Mouse (Mus musculus) right cerebral cortex, adult 18-20 months (tissue): ENCODE data around the gene Tmem204.
"Not testable (repeated sequence)": the region's sequence is repeated elsewhere in the genome, so short reads cannot be mapped to it uniquely, and the experiment has no call there.

Source experiments
- DNase-seq: peaks from one replicate; pipeline ENCODE4 v3.0.0; 2022; ENCODE audit warnings: mixed read lengths

The Tmem204 gene

DNA sequence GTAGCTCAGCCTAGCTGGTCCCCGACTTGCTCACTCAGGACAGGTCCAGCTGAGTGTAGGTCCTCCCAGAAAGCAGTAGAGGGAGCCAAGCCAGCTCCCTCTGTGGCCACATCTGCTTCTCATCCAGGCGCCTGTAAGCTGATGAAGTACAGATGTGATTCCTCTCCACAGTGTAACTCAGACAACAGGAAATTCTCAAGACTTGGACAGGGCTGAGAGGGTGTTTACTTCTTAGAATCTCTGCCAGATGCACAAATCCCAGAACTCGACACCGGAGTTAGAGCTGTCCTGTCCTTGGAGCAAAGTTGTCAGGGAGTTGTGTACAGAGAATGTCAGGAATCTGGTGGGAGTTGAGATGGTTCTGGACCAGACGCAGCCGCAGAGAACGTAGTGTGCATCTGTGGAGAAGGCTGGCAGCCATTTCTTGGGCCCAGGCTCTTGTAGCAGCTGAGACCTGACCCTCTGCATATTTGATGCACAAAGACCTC lies at the start of gene Tmem204:
Gene Tmem204, minus strand, starts transcription at position 148 of the 488 bp plus-strand sequence.
- DNase-seq = no peak

DNA sequence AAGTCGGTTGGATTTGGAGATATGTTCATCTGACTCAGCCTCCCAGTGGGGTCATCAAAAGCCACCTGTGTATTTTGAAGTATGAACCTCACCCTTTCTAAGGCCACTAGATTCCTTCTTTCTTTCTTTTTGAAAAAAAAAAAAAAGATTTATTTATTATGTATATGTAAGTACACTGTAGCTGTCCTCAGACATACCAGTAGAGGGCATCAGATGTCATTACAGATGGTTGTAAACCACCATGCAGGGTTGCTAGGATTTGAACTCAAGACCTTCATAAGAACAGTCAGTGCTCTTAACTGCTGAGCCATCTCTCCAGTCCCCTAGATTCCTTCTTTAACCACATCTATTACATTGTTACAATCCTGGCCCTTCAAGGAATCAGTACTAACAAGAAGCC lies 46.7 kb upstream of the Tmem204 start:
- no peak for DNase-seq

DNA sequence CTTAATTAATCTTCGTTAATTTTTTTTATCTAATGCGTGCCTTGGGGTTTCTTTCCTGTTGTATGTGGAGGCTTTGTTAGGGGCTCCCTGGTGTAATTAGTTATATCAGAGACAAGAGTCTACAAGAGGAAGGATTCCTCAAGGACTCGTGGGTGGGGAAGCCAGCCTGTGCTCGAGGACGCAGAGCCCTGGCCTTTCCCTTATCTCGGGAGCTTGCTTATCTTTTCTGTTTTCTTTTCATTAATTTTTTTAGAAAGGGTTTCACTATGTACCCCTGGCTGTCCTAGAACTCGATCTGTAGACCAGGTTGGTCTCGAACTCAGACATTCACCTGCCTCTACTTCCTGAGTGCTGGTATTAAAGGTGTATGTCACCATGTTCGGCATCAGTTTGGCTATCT lies 44.3 kb upstream of the Tmem204 start:
- no peak for DNase-seq

- no peak for DNase-seq
These were observed 43.7 kb upstream of the Tmem204 start for GRCm38 (mm10) chr17:25127079-25127478.

DNA sequence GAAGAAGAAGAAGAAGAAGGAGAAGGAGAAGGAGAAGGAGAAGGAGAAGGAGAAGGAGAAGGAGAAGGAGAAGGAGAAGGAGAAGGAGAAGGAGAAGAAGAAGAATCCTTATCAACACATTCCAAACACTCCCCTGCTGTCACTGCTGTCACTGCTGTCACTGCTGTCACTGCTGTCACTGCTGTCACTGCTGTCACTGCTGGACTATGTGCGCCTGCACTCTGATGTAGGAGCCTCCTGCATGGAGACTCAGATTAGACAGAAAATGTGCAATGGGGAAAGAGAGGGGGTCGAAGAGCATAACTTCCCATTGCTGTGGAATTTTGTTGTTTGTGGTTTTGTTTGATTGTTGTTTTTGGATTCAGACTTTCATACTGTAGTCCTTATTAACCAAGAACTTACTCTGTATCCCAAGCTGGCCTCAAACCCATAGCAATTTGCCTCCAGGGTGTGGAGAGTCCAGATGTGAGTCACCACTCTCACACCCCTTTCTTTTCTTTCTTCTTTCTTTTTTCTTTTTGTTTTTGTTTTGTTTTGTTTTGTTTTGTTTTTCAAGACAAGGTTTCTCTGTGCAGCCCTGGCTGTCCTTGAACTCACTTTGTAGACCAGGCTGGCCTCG lies 42.2 kb upstream of the Tmem204 start:
- not testable (repeated sequence) for DNase-seq

- no peak for DNase-seq
These were observed 40.6 kb upstream of the Tmem204 start for GRCm38 (mm10) chr17:25123979-25124378.

- no peak for DNase-seq
These were observed 37.0 kb upstream of the Tmem204 start, which contains the start of gene Ptx4 for GRCm38 (mm10) chr17:25120406-25120805. Gene Ptx4, plus strand, starts transcription at chr17:25120760.

DNA sequence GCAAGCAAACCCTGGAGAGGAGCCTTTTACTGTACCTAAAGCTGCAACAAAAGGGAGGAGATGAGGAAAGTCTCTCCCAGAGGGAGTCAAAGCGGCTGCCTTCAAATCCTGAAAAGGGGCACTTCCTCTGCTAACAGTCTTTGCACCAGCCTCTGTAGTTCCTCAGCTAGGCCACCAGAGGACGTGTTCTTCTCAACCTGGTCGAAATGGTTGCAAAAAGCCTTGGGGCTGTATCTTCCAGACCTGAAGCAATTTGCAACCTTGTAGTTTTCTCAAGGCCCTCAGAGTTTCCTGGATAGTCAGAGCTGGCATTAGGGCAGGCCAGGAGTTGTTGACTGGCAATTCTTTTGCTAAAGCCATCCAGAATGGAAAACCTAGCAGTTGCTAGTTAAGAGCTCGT lies 33.9 kb upstream of the Tmem204 start:
- no peak for DNase-seq

DNA sequence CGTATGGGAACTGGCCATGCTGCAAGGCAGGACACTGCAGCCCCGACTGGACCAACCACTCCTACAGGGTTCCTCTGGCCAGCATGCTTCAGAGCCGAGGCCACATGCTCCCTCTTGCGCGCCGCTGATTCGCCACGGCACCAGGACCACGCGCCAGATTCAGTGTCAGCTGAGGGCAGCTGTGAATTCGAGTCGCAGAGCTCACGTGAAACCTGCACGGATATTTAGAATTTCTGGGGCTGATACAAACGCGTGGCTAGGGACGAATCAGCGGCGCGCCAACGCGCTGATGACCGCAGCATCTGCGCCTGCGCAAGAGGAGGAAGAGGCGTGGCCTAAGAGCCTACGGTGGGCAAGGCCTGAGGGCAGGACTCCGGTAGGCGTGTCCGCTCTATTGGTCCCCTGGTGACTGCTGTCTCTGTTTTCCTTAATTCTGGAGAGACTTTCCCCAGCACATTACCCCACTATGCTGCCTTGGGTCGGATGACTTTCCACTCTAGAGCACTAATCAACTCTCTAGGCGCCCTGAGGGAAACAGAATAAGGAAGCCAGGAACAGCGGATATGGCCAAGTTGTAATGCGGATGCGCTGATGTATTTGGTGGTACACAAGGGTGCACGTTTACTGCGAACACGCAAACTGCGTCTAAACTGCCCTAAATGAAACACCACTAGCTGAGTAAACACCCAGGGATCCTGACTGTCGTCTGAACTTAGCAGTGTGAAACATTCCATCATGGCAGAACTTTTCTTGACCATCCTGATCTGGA lies 32.5 kb upstream of the Tmem204 start, which contains the start of gene Telo2:
Gene Telo2, minus strand, starts transcription at position 304 of the 769 bp plus-strand sequence.
- peak; percentile 92 for DNase-seq

- DNase-seq = no peak
These were observed 31.7 kb upstream of the Tmem204 start for GRCm38 (mm10) chr17:25114908-25115645.

DNA sequence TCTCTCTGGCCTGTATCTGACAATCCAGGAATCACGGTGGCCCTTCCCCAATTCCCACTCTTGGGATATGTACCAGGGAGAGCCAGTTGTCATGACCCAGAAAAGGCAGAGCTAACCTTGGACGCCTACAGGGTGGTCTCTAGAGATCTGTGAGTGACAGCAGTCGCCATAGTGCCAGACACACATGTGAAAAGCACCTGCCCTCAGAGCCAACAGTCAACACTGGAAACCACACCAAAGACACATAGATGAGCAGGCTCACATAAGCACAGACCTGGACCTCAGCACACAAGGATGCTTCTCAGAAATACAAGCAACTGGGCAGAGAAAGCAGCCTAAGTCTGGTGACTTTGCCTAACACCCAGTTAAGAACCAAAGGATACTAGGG lies 29.0 kb upstream of the Tmem204 start:
- DNase-seq = no peak

- peak; percentile 56 for DNase-seq
These were observed 28.5 kb upstream of the Tmem204 start for GRCm38 (mm10) chr17:25111739-25112422.

DNA sequence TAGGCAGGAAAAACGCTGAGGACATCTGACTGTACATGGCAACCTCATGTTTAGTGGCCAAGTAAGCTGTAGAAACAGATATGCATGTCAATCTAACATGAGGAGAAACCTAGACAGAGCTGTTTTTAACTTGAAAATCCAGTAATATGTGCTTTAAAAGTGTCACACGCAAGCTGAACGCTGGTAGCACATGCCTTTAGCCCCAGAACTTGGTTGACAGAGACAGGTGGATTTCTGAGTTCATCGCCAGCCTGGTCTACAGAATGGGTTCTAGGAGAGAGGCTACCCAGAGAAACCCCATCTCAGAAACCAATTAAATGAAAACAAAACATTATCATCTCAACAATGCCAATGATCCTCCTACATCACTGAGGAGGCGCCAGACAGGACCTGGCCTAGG lies 27.8 kb upstream of the Tmem204 start:
- no peak for DNase-seq

- DNase-seq = no peak
These were observed 27.2 kb upstream of the Tmem204 start for GRCm38 (mm10) chr17:25110590-25110989.

DNA sequence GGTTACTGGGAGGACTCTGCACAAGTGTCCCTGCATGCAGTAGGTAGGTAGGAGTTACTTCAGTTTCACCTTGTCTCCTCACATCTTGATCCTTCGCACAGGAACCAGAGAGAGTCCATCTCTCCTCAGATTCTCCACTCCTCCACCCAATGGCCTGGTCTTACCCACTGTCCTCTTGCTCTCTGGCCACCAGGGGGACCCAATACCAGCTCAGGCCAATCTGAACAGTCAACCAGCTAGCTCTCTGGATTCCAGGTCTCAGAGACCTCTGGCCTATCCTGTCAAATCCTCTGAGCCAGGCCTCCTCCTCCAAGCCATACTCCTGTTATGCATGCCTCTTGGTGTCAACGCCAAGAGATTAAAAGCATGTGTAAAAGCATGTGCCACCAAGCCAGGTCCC lies 26.2 kb upstream of the Tmem204 start:
- DNase-seq = no peak

GRCm38 (mm10) chr17:25107786-25108185 lies 24.4 kb upstream of the Tmem204 start:
- no peak for DNase-seq

DNA sequence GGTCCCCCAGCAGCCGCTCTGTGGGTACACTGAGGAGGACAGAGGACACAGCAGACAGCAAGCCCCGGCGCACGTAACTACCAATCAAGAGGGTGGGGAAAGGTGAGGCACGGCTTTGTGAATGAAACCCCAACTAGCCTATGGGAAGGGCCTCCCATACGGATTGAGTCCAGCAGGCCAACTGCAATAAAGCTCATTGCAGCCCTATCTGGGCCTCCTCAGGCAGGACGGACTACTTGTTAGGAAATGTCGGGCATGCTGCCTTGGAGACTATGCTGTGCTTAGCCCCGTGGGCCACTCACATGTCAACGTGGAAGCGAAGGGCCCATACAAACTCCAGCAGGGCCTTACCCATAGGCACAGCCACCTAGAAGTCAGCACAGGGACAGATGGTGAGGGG lies 17.9 kb upstream of the Tmem204 start:
- DNase-seq = no peak

DNA sequence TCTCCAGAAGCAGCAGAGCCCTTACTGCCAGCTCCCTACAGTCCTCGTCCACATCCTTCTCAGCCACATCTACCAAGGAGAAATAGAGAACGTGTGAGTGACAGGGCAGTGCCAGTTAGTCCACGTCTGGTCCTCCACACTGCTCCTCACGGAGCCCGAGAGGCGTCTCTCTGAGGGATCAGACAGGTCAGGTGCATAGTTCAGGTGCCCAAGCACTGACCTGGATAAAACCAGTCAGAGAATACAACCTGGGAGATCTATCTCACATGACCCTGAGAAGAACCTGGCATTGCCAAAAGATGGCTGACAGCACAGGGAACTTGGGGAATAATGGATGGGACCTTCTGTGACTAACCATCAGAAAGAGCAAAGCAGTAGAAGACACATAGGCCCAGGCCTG lies 16.7 kb upstream of the Tmem204 start:
- DNase-seq = no peak

- no peak for DNase-seq
These were observed 12.8 kb upstream of the Tmem204 start for GRCm38 (mm10) chr17:25096221-25096620.

DNA sequence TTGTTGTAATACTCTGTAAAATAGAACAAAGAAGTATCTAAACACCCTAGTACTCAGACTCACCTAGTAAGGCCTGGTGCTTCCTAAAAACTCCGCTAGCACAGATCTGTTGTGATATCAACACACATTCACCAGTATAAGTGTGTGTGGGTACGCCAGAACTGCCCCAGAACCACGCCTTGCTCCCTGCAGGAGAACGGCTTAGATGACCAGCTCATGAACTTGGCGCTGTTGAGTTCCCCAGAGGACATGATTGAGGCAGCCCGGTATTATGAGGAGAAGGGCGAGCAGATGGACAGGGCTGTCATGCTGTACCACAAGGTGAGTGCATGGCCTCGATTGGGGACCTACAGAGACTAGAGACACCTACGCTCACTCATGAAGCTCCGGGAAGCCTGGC lies 7.1 kb upstream of the Tmem204 start:
- DNase-seq = no peak

- no peak for DNase-seq
These were observed 5.8 kb upstream of the Tmem204 start for GRCm38 (mm10) chr17:25089158-25089557.

- no peak for DNase-seq
These were observed 3.3 kb upstream of the Tmem204 start for GRCm38 (mm10) chr17:25086724-25087123.

GRCm38 (mm10) chr17:25084835-25085385 lies 1.5 kb upstream of the Tmem204 start:
- DNase-seq = no peak
